ENCODE assay signal across 8 mouse cellular contexts in the genomic region with DNA sequence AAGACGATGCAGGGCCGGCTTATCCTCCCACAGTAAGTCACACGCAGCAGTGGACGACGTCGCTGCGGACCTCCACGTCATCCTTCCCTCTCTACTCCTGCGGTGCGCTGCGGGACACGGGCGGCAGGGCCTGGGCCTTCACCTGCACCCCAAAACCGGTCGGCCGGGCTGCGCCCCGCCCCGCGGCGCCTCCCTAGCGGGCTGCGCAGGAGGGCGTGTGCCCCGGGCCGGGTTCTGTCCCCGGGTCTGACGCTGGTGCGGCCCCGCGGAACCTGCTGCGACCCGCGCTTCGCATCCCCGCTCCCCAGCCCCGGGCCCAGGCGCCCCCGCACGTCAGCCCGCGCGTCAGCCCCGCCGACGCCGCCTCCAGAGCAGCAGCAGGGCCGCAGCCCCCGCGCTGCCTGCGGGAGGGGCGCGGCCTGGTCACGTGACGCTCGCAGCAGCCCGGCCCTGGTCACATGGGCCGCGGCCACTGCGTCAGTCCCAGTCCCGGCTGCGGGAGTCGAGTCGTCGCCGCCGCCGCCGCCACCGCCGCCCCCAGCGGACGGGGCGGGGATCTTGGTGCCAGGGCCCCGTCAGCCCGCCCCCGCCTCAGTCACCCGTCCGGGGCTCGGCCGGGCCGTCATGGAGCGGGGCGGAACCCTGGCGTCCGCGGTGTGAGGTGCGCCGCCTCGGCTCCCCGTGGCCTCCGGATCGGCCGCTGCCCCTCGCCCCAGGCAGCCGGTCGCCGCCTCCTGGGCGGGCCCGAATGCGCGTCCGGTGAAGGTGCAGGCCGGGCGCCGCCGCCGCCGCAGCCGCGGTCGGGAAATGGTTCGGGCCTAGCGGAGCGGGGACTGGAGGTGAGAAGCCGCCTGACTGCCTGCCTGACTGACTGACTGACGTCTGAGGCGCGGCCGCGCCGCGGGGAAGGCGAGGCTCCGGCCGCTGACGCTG. TPM values are rescaled to one million over a fixed set of nuclear protein-coding genes. Genes with fewer than 3 reads are reported as not detected.
DNase-seq lines count a peak whose midpoint lies in the region; ATAC-seq and TF ChIP-seq lines count a peak whose summit lies in the region.

Gene Aff4, plus strand, starts transcription at position 543 of the 933 bp plus-strand sequence.

- intact Hi-C loops in left cerebral cortex, postnatal 4 days (cut with DNase I) = no loop called here

- H3K4me2 ChIP-seq in intestine, postnatal 0 days (replicated peaks; ENCODE audit: low read depth) = peak within 1 kb of the TSS; percentile 90
- peak within 1 kb of the TSS; percentile 83 for H3K4me2 ChIP-seq in midbrain, embryonic 11.5 days

- WGBS in intestine, postnatal 0 days = under 1% methylated on average over 124 of the region's 127 CpGs
- WGBS in midbrain, embryonic 11.5 days = under 1% methylated on average over 122 of the region's 127 CpGs

- TF ChIP-seq CTCF in intestine, postnatal 0 days (IDR thresholded peaks at IDR 0.05; ENCODE audit: low read depth) = peak; percentile 16; the same call in 1 of the 2 replicates

- peak within 1 kb of the TSS; percentile 95 for H3K9ac ChIP-seq in intestine, postnatal 0 days (ENCODE audit: low read depth, low read length)
- H3K9ac ChIP-seq in midbrain, embryonic 11.5 days (ENCODE audit: low read length) = peak within 1 kb of the TSS; percentile 96

- peak within 1 kb of the TSS; percentile 89 for H3K4me3 ChIP-seq in intestine, postnatal 0 days (ENCODE audit: low read depth, low read length)
- peak within 1 kb of the TSS; percentile 97 for H3K4me3 ChIP-seq in midbrain, embryonic 11.5 days (ENCODE audit: low read depth, low read length)

- H3K36me3 ChIP-seq in intestine, postnatal 0 days (ENCODE audit: control insufficient read depth, insufficient read depth) = no peaks in the 10 kb centered on the region
- H3K36me3 ChIP-seq in midbrain, embryonic 11.5 days (ENCODE audit: control insufficient read depth, insufficient read depth, low read length) = no peaks in the 10 kb centered on the region

- peaks cover 9% of the 10 kb centered on the region; the same call in 1 of the 2 replicates for H3K4me1 ChIP-seq in intestine, postnatal 0 days (replicated peaks; ENCODE audit: control insufficient read depth, insufficient read depth, low read length)
- peaks cover 7% of the 10 kb centered on the region for H3K4me1 ChIP-seq in midbrain, embryonic 11.5 days (ENCODE audit: control insufficient read depth, insufficient read depth, low read length)

- H3K27me3 ChIP-seq in intestine, postnatal 0 days (replicated peaks; ENCODE audit: control insufficient read depth, insufficient read depth, low read length) = no peaks in the 10 kb centered on the region
- no peaks in the 10 kb centered on the region for H3K27me3 ChIP-seq in midbrain, embryonic 11.5 days (ENCODE audit: control insufficient read depth, insufficient read depth, low read length)

- peak; percentile 93 for ATAC-seq in intestine, postnatal 0 days
- ATAC-seq in midbrain, embryonic 11.5 days (ENCODE audit: low FRiP score) = peak; percentile 96

- H3K9me3 ChIP-seq in intestine, postnatal 0 days (ENCODE audit: control insufficient read depth) = no peaks in the 10 kb centered on the region
- H3K9me3 ChIP-seq in midbrain, embryonic 11.5 days (ENCODE audit: control insufficient read depth, low read length) = no peaks in the 10 kb centered on the region

- peak; percentile 92 for DNase-seq in adrenal gland, postnatal 10 days
- DNase-seq in embryo, embryonic 9.5 days (ENCODE audit: extremely low spot score) = peak; percentile 87
- DNase-seq in gonadal fat pad, adult 2 months (ENCODE audit: low read depth) = no peak
- peak; percentile 90 for DNase-seq in left cerebral cortex, postnatal 4 days
- peak; percentile 98 for DNase-seq in midbrain, embryonic 11.5 days (ENCODE audit: low spot score, missing footprints)
- DNase-seq in right cerebral cortex, postnatal 4 days = peak; percentile 83
- DNase-seq in yolk sac, embryonic 10.5 days (ENCODE audit: low spot score) = peak; percentile 88

- peak within 1 kb of the TSS; percentile 99 for H3K27ac ChIP-seq in intestine, postnatal 0 days (ENCODE audit: low read depth, low read length)
- peak within 1 kb of the TSS; percentile 88 for H3K27ac ChIP-seq in midbrain, embryonic 11.5 days (ENCODE audit: low read depth, low read length)

RNA-seq across cellular contexts. Expression of gene Aff4, which starts in this region (rescaled TPM):
- 100 to 1,000 TPM; 142 to 154 TPM for total RNA-seq in adrenal gland, postnatal 10 days (2021)
- 27.8 and 29.4 TPM in 2 replicates for polyA plus RNA-seq in gonadal fat pad, adult 2 months (2012; rRNA removed)
- polyA plus RNA-seq in intestine, postnatal 0 days (2015; fragmentation: Nextera tagmentation; extraction: Ambion mirVana) = 19.0 and 23.6 TPM in 2 replicates
- 100 to 1,000 TPM; 202 to 228 TPM for total RNA-seq in left cerebral cortex, postnatal 4 days (2021)
- polyA plus RNA-seq in midbrain, embryonic 11.5 days (2014; fragmentation: Nextera tagmentation; extraction: Ambion mirVana) = 43.5 and 43.7 TPM in 2 replicates
